Mouse (Mus musculus) left cerebral cortex, adult 9 months (tissue): Measurements from ENCODE around the gene Cdip1.
"Not testable (repeated sequence)": the region's sequence is repeated elsewhere in the genome, so short reads cannot be mapped to it uniquely, and the experiment has no call there.

Experiments used
- DNase-seq, 2 experiments: peaks; one replicate each; pipeline ENCODE4 v3.0.0; 2022; ENCODE audit warnings: low spot score in 2 of 2

Gene Cdip1

GRCm38 (mm10) chr16:4773289-4773970, 16.7 kb downstream of the Cdip1 start:
- no peak for DNase-seq

DNA sequence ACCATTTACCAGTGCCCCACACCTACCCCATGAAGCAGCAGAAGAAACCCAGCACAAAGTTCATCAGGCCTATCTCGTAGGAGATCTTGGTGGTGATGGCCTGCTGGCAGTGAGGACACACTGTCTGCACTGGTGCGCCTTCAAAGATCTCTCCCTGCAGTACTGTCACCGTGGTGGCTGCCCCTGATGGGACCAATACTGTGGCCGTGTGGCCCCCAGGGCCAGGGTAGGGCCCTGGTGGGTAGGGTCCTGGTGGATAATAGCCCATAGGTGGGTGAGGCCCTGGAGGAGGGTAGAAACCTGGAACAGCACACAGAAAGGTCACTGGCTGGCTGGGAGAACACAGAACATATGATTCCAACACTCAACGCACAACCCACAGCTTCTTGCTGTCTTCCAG, 21.4 kb downstream of the Cdip1 start:
- DNase-seq, result no peak

GRCm38 (mm10) chr16:4767012-4767790, 22.9 kb downstream of the Cdip1 start:
- DNase-seq, result no peak

- DNase-seq, result no peak
Measured at GRCm38 (mm10) chr16:4765852-4766251, 24.2 kb downstream of the Cdip1 start.

DNA sequence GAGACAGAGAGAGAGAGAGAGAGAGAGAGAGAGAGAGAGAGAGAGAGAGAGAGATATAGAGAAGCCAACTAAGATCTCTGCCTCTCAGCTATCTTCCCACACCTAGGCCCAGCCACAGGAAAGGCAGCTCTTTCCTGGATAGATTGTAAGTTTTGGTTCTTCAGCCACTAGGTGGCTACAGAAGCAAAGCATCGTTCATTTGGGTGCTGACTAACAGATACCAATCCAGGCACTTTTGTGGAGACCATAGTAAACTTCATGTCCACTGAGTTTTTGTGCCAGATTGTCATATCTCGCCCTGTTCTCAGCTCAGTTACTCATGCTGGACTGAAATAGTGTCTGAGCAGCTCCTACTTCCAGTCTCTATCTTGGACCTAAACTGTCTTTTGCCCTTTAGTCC, 26.8 kb downstream of the Cdip1 start:
- DNase-seq, result peak in 1 of 2 experiments; percentile 50

DNA sequence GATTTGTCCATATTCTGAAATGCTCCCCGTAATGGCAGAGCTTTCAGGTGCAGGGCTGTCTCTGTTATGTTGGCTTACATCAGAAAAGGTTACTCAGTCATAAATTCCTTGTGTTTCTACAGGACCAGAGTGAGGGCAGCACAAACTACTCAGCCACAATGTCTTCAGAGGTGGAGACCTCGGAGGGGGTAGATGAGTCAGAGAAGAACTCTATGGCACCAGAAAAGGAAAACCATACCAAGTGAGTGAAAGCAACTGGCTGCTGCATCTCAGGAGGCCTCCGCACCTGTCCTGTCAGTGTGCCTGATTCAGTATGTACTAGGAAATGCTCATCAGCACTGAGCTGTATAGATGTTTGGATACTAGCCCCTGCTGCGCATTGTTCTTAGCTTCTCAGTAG, 27.7 kb downstream of the Cdip1 start:
- no peak for DNase-seq

DNA sequence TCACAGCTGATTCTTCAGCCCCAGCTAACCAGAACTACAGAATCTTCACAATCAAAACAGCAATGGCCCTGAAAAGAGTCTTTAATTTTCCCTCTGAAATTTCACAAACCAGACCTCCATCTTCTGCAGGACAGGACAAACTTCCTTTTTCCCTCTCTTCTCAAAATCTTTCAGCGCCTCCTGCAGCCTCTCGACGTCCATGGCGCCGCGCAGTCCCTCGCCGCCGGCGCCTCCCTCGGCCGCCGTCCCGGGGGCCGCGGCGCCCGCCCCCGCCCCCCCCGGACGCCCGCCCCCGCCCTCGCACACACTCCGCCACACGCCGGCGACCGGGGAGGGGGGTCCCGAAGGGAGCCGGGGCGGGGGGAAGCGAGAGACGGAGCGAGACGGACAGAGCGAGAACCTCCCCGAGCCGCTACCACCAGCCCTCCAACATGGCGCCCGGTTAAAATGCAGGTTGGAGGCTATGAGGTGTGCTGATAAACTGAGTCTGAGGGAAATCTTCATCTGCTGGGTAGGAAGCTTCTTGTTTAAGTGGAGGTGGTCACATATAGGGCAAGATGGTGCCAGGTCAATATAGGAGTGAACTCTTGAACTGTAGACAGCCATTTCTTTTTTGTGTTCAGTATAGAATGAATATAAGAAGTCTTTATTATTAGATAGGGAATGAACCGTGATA, 33.3 kb downstream of the Cdip1 start:
- DNase-seq, result not testable (repeated sequence)

GRCm38 (mm10) chr16:4754045-4754444, 36.0 kb downstream of the Cdip1 start:
- DNase-seq, result no peak

DNA sequence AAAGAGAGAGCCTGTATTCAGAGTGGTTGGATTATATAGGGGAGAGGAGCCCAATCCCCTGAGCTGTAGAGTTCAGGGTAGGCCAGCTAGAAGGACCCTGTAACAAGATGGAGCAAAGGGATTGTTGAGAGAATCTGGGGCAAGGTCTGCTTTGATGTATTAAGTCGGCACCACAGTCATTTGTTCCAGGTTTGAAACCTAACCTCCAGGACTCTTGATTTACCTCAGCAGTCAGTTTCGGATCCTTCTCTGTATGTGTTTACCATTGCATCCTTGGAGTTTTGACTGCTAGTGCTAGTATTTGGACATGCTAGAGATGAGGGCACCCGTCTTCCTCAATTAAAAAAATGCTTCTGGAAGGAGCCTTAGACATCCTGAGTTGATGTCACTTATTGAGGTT, 37.9 kb downstream of the Cdip1 start:
- no peak for DNase-seq

DNA sequence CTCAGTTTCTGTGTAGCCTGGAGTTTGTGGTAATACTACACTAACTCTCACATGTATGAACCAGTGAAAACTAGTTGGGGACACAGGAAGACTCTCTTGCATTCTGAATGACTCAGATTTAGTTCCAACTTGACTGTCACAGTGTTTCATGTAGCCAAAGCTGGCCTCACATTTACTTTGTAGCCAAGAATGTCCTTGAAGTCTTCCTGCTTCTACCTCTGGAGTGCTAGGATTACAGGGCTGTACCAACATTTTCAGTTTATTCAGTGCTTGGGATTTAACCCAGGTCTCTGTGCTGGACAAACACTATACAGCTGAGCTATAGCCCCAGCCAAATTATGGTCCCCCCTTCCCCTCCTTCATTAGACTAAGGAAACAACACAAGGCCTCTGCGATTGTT, 47.9 kb downstream of the Cdip1 start:
- DNase-seq, result no peak

GRCm38 (mm10) chr16:4739994-4740393, 50.1 kb downstream of the Cdip1 start:
- no peak for DNase-seq

DNA sequence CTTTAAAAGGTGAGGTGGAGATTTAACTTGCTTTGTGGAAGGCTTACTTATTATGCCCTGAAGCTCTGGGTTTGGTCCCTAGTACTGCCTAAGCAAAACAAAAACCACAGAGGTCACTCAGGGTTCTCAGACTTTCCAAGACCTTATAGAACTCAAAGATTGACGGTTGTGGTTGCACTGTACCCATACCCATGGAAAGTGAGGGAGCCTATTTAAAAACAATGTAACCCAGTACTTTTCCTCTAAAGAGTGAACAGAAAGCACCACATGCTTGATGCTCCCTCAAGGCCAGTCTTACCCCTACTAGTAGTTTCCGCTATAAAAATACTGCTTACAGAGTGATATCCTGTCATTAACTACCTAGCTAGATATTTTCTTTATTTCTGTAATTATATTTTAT, 53.8 kb downstream of the Cdip1 start:
- DNase-seq, result no peak

- no peak for DNase-seq
Measured at GRCm38 (mm10) chr16:4730776-4731358, 59.2 kb downstream of the Cdip1 start.

DNA sequence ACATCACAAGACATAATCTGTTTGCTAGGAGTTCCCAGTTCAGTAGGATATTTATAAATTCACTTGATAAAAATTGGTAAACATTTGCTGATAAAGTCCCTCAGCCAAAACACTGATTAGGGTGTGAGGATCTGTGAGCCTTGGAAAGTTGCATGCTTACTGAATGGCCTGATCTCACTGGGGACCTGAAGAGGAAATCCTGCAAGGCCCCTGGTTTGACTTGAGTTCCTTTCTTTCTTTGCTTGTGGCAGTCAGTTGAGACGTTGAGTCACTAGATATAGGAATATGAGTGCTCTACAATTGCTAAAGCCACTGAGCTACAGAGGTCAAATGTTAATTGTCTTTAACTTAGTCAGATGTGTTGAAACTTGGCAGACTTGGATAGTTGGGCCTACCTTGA, 62.1 kb downstream of the Cdip1 start:
- no peak for DNase-seq

GRCm38 (mm10) chr16:4727526-4727925, 62.6 kb downstream of the Cdip1 start:
- no peak for DNase-seq

DNA sequence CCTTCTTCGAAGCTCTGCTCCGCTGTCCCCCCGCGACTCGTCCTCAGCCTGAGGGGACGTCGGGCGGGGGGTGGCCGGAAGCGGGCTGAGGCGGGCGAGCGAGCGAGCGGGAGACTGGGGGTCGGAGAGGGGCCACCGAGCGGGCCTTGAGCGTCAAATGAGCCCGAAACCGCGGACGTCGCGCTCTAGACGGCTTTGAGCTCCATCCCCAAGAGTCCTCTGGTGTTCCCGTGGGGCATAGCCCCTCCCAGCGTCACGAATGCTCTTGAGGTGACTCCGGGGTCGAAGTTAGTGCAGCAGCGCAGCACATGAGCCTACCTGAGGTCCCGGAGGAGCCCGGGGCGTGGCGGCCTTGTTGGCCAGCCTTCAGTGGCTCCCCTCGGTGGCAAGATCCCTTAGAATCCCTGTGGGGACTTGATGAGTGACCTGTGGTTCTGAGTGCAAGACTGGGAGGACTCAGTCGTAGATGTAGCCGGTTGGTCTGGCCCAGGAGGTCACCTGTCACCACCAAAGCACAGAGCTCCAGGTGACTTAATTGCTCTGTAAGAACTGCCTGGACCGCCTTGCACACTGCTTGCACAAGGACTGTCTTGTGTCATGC, 63.5 kb downstream of the Cdip1 start:
- DNase-seq, result peak in 1 of 2 experiments; percentile 31

GRCm38 (mm10) chr16:4725780-4726527, 64.1 kb downstream of the Cdip1 start, which contains the start of gene Hmox2:
Gene Hmox2 (plus strand): TSS chr16:4726361.
- DNase-seq, result peak; percentile 75 to 92

- DNase-seq, result no peak
Measured at GRCm38 (mm10) chr16:4725266-4725665, 64.8 kb downstream of the Cdip1 start.

GRCm38 (mm10) chr16:4722915-4723209, 67.2 kb downstream of the Cdip1 start:
- no peak for DNase-seq

DNA sequence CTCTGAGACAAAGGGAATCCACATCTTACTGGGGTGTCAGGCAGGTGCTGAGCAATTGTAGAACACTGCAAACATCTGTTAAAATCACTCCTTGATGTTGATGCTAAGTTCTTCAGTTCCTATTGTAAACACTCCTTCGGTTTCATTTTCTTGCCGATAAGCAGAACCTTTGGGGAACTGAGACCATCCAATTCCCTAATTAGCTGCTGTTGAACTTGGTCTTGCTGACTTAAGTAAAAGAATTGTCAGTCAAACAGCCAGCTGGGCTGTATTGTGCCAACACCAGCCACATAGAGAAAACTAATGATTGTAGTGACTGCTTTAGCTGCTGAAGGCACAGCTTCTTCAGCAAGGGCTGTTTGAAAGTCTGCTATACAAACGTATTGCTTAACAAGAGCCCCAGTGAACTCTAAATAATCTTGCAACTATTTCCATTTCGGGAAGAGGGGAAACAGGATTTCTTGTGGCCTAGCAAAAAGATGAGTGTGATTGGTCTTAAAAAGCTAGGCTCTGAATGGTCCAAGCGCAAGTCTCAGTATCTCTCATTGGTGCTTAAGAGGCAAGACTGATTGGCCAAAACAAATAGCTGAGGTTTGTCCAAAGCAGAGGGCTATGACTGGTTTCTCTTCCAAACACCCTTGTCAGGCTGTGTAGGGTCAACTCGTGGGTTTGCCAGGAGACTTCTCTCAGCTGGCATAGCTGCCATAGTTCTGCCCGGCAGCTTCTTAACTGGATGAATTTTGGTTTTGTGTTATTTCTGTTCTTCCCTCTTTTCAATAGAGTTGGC, 67.8 kb downstream of the Cdip1 start:
- no peak for DNase-seq
